Mouse (Mus musculus) liver, adult 10 weeks (tissue): ENCODE results near the gene Gm7257. TPM values are rescaled to one million over a fixed set of nuclear protein-coding genes. Genes with fewer than 3 reads are reported as not detected.

Experiments
- polyA plus RNA-seq: library from polyadenylated mRNA; stranded (reverse); fragments of 350-450 nt; fragmentation: Illumina TruSeq; extraction: RNeasy Lipid Tissue Mini Kit (QIAGEN cat#74804); gene quantifications from one replicate; pipeline ENCODE4 v1.2.3, GENCODE M21; 2014; ENCODE audit warnings: low read depth, low replicate concordance

Gene Gm7257
- not detected for polyA plus RNA-seq

DNA sequence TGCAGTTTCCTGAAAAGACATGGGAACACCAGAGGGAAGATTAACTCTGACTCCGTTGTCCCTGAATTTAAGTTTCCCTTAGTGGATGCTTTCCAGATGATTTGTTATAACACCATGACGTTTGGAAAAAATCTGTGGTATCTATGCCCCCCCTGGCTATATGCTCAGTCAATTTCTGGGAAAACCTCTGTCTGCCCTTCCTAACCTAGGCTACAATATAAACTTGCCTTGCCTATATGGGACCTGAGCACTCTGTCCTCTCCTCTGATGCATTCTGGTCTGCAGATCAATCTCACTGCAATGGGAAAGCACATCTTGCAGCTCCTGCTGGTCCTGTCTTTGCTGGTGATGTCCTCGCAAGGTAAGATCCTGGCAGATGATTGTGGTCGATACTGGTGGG lies at the start of gene Gm7257:
Gene Gm7257 (plus strand): TSS at position 301 of the 400 bp plus-strand sequence.

DNA sequence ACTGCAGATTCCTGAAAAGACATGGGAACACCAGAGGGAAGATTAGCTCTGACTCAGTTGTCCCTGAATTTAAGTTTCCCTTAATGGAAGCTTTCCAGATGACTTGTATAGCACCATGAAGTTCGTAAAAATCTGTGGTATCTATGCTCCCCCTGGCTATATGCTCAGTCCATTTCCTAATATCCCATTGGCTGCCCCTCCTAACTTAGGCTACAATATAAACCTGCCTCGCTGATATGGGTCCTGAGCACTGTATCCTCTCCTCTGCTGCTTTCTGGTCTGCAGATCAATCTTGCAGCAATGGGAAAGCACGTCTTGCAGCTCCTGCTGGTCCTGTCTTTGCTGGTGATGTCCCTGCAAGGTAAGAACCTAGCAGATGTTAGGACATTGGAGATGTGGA lies 43.7 kb downstream of the Gm7257 start, which contains the start of gene Gm9513:
Gene Gm9513 (plus strand): TSS at position 301 of the 400 bp plus-strand sequence.

Other genes starting within 250 kb of the Gm7257 start
- not detected for gene Gm9513, start 43.8 kb downstream of the Gm7257 start, polyA plus RNA-seq
- not detected for gene Gm5615, start 110.1 kb downstream of the Gm7257 start, polyA plus RNA-seq
- gene Gm17689, start 150.8 kb downstream of the Gm7257 start, polyA plus RNA-seq: not detected
- gene A630095E13Rik, start 211.5 kb downstream of the Gm7257 start, polyA plus RNA-seq: not detected